Mouse (Mus musculus) lung, adult 18-20 months (tissue): Measurements from ENCODE around the gene Homer1.

Experiments used
- DNase-seq, 2 experiments: peaks; one replicate each; pipeline ENCODE4 v3.0.0; 2022; ENCODE audit warnings: mixed read lengths in 2 of 2

The Homer1 gene

DNA sequence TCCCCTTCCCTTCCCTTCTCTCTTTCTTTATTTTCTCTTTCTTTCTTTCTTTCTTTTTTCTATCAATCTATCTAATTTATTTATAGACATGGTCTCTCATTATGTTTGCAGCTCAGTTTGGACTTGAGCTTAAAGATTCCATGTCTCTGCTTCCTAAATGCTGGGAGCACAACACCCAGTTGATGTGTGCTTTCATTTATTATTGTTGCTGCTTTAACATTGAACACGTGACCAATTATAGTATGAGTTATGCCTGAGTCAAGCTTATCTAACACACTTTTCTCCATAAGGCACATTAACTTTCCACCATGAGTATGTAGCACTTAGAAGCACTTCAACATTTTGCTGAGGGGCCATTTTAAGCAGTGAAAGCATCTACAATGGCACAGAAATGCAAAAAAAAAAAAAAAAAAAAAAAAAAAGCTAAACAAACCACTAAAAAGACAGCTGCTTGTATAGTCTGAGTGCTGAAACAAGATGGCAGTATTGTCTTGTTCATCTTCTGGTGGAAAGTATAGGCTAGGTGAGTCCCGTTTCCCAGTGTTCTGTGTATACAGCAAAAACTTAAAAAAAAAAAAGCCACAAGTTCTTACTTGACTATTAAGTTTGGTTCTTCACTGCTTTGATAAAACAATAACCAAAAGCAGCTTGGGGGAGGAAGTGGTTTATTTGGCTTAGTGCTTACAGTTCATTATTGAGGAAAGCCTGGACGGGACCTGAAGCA, 41.3 kb downstream of the Homer1 start:
- no peak for DNase-seq

GRCm38 (mm10) chr13:93342641-93343040, 43.2 kb downstream of the Homer1 start:
- no peak for DNase-seq

GRCm38 (mm10) chr13:93344395-93344794, 45.0 kb downstream of the Homer1 start:
- DNase-seq = no peak

DNA sequence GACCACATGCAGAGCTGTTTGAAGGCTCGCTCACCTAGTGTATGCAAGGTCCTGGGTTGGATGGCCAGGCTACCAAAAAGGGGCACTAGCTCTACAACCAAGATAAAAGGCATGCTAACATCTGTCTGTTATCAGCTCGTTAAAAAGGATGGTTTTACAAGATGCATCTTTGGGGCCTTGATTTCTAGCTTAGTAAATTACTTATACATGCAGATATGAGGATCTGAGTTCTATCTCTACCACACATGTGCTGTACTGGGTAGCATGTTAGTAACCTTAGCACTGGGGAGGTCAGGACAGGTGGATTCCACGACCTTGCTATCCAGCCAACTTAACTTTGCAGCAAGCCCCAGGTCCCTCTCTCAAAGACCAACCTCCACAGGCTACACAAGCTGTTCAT, 46.4 kb downstream of the Homer1 start:
- DNase-seq = no peak

GRCm38 (mm10) chr13:93352030-93352429, 52.6 kb downstream of the Homer1 start:
- DNase-seq = no peak

GRCm38 (mm10) chr13:93354420-93355278, 55.2 kb downstream of the Homer1 start:
- DNase-seq = no peak

- no peak for DNase-seq
Observed at GRCm38 (mm10) chr13:93355279-93355587, 55.8 kb downstream of the Homer1 start.

- no peak for DNase-seq
Observed at GRCm38 (mm10) chr13:93358522-93358921, 59.1 kb downstream of the Homer1 start.

- no peak for DNase-seq
Observed at GRCm38 (mm10) chr13:93367555-93367954, 68.1 kb downstream of the Homer1 start.

- DNase-seq = no peak
Observed at GRCm38 (mm10) chr13:93368812-93369584, 69.6 kb downstream of the Homer1 start.

DNA sequence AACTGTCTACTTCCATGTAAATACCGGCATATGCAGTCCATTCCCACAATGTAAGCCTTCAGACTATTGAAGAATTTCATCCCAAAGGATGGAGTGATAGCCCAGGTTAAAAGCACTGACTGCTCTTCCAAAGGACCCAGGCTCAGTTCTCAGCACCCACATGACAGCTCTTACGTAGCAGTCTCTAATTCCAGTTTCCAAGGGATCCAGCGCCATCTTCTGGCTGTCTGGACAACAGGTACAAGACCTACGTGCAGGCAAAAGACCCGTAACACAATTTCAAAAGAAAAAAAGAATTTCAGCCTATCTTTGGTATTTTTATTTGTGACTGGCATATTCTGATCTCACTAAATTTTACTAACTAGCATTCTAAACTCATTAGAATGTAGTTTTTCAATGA, 75.0 kb downstream of the Homer1 start:
- DNase-seq = no peak

DNA sequence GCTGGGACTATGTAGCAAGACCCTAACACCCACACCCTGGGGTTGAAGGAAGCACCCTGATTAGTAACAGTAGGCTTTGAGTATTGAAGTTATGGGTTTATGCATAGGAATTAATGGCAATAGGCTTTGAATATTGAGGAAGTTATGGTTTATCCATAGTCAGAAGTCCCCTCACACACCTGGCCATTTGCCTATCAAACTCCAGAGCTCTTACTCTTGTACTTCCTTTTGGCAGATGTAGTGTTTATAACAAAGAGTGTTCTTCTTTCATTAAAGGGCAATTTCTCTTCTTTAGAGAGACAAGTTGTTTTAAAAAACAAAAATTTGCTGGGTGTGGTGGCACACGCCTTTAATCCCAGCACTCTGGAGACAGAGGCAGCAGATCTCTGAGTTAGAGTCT, 79.1 kb downstream of the Homer1 start:
- no peak for DNase-seq

GRCm38 (mm10) chr13:93380399-93381063, 81.1 kb downstream of the Homer1 start:
- no peak for DNase-seq

- DNase-seq = no peak
Observed at GRCm38 (mm10) chr13:93381301-93381700, 81.9 kb downstream of the Homer1 start.

DNA sequence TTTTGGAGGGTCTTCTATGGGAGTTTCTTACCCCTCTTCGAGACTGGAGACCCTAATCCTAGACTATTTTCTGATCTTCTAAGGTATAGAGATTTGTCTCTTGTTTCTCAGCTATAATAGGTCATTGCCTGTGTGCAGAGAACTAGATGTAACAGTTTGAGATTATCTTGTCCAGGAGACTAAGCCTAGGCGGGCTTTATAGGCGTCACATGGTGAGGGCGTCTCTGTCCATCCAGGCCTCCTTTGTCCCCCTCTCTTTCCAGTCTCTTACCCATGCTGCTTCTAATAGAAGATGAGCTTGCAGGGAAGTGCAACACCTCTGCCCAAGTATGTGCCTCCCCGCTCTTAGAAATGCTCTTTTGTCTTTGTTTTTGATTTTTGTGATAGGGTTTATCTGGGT, 83.7 kb downstream of the Homer1 start:
- DNase-seq = no peak

DNA sequence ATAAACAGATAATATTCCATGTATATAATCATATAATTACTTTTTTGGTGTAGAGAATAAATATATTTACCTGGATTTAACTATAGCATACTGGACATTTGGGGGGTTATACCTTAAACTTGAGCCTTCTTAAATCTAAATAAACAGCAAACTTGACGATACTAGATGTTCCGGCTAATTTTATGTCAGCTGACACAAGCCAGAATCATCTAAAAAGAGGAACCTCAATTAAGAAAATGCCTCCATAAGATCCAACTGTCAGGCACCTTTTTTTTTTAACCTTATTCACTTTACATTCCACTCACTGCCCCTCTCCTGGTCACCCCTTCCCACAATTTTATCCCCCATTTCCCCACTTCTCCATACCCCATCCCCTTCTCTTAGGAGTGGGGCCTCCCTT, 84.2 kb downstream of the Homer1 start:
- no peak for DNase-seq

- no peak for DNase-seq
Observed at GRCm38 (mm10) chr13:93384481-93384880, 85.0 kb downstream of the Homer1 start.

DNA sequence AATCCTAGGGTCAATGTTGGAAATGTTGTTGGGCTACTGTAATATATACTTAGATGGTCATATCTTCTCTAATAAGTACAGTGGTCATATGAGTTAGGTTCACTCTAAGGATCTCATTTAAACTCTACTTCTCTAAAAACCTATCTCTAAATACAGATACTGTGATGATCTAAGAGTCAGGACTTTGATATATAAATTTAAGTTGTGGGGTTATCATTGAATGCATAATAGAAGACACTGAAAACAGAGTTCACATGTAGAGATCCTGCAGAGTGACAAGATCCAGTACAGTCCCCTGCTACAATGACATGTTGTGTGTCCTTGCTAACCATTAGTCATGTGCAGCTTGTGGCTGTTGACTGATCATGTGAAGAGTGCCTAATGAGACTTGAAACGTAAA, 85.7 kb downstream of the Homer1 start:
- no peak for DNase-seq

DNA sequence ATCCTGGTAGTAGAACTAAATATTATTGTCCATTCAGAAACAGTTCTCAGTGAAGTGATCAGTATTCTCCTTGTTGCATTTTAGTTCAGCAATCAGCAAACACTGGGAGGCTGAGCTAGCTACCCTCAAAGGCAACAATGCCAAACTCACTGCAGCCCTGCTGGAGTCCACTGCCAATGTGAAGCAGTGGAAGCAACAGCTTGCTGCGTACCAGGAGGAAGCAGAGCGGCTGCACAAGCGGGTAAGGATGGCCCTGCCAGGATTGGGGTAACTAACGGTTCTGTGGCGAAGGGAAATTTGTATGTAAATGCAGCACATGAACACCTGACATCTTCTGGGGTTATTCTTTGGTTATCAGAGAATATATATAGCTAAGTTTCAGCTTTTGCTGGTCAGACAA, 88.0 kb downstream of the Homer1 start:
- DNase-seq = no peak

GRCm38 (mm10) chr13:93388594-93389241, 89.3 kb downstream of the Homer1 start:
- DNase-seq = no peak

DNA sequence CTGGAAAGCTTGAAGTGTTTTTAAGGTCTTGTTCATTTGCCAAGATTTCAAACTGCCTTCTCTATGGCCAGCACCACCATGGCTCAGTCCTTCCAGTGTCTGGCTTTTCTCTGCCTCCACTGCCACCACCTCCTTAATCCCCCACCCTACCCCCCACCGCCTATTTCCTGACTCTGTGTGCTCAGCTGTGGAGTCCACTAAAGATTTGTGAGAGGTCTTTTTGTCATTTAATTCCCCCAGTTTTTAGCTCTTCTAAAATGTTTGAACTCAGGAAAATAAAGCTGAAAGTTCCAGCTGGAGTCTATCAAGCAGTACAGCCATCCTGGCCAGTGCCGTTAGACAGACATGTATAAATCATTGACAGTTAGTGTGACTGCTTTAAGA, 89.8 kb downstream of the Homer1 start:
- no peak for DNase-seq

DNA sequence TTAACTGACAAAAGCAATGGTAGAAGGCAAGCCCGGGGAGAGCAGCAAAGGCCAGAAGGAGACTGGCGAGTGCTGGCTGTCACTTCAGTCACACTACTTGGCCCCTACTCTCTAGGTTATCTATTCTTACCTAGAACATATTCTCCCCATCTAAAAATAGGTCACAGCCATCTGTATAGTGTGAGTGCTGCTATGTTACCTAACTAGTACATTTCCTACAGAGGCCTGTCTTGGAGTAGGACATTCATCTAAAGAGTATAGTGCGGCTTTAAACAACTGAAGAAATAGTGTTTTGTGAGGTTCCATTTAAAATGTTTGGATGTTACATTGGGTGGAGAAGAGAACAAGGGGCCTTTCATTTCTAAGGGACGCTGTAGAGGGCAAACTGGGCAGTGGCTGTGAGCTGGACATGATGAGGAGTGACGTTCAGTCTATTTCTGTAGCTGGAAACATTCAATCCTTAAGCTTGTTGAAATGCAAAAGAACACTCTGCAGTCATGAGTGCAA, 100.3 kb downstream of the Homer1 start:
- no peak for DNase-seq
